Mouse (Mus musculus) hindbrain, embryonic 15.5 days (tissue): ENCODE measurements around the gene Cct3. TPM values are rescaled to one million over a fixed set of nuclear protein-coding genes. Genes with fewer than 3 reads are reported as not detected.

Experiments
- ATAC-seq: fragments of 200-750 bp; cut with Nextera tagmentation; 2 replicates; pipeline ENCODE4 v1.8.0; 2017; ENCODE audit warnings: low read depth, moderate number of reproducible peaks, moderate TSS enrichment; ENCODE audit not compliant: low FRiP score
- H3K27ac ChIP-seq: fragments of 300-500 bp; sonication (generic); replicated peaks from 2 replicates; pipeline ENCODE4 v1.5.1; 2015; ENCODE audit warnings: mild to moderate bottlenecking, inconsistent platforms
- H3K27me3 ChIP-seq: fragments of 300-500 bp; sonication (generic); 2 replicates; pipeline ENCODE4 v1.6.1; 2015; ENCODE audit warnings: control low read depth, inconsistent platforms
- H3K36me3 ChIP-seq: fragments of 300-500 bp; sonication (generic); 2 replicates; pipeline ENCODE4 v1.6.1; 2015; ENCODE audit warnings: control low read depth, inconsistent platforms
- H3K4me1 ChIP-seq: fragments of 300-500 bp; sonication (generic); replicated peaks from 2 replicates; pipeline ENCODE4 v1.6.1; 2015; ENCODE audit warnings: control low read depth, inconsistent platforms
- H3K4me2 ChIP-seq: fragments of 300-500 bp; sonication (generic); 2 replicates; pipeline ENCODE4 v1.6.1; 2015; ENCODE audit warnings: moderate library complexity, mild to moderate bottlenecking, inconsistent platforms
- H3K4me3 ChIP-seq: fragments of 300-500 bp; sonication (generic); 2 replicates; pipeline ENCODE4 v1.5.1; 2015; ENCODE audit warnings: mild to moderate bottlenecking, inconsistent platforms
- H3K9ac ChIP-seq: fragments of 300-500 bp; sonication (generic); 2 replicates; pipeline ENCODE4 v1.6.1; 2015; ENCODE audit warnings: inconsistent platforms
- H3K9me3 ChIP-seq: fragments of 300-500 bp; sonication (generic); 2 replicates; pipeline ENCODE4 v1.6.1; 2016; ENCODE audit warnings: control low read depth, inconsistent platforms
- WGBS: fragments of 180-500 bp; shearing (Covaris S2); methylation state at CpG from one replicate; pipeline ENCODE4 v1.1.7; 2015; 5-methylcytosine and 5-hydroxymethylcytosine counted together
- polyA plus RNA-seq: library from polyadenylated mRNA; unstranded; fragments of >200 nt; fragmentation: Nextera tagmentation; extraction: Ambion mirVana; gene quantifications from 2 replicates; pipeline ENCODE4 v1.2.1, GENCODE M21; 2015

The Cct3 gene
- polyA plus RNA-seq, 1 experiment from 2014 or later: 446 TPM

DNA sequence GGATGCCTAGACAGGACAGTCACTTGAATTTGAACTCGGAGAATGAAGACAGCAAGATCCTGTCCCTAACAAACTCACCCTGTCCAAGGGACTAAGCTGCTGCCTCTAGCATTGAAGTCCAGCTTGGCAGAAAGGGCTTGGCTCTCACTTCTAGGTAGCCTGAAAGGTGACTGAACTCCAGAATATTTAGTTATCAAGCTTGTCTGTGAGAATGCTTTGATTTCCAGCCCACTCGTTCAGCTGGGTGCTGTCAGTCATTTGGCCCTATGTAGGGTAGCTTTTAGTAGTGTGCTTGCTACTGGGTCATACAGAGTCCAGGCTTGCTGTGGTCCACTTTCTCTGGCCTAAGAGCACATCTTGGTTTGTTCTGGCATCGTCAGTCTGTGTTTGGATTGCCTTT lies 42.1 kb downstream of the Cct3 start:
- peaks cover 21% of the 10 kb centered on the region for H3K36me3 ChIP-seq
- no peak for ATAC-seq
- no peak overlapping the region for H3K27ac ChIP-seq
- H3K27me3 ChIP-seq: no peaks in the 10 kb centered on the region
- peaks cover 27% of the 10 kb centered on the region for H3K4me1 ChIP-seq
- H3K4me3 ChIP-seq: no peak overlapping the region
- 84% methylated on average over 3 of the region's 3 CpGs for WGBS
- no peak overlapping the region for H3K9ac ChIP-seq
- H3K9me3 ChIP-seq: no peaks in the 10 kb centered on the region
- no peak overlapping the region for H3K4me2 ChIP-seq

DNA sequence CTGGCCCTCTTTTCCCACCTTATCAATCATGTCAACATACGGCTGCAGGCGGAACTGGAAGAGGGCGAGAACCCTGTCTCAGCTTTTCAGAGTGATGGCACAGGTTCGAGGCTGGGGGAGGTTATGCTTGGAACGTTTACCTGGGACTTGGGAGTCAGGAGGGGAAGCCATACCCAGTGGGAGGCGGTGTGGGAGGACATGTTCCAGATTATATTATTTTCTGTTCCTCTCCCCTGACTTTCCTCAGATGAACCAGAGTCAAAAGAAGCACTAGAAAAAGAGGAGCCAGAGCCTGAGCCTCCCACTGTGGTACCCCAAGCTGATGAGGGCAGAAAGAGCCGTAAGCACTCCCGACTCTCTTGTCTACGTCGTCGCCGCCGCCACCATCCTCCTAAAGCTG lies 53.8 kb downstream of the Cct3 start:
- Histone ChIP-seq H3K27ac (no peak overlapping the region), H3K27me3 (no peaks in the 10 kb centered on the region), H3K9ac (no peak overlapping the region), H3K4me1 (no peaks in the 10 kb centered on the region), H3K9me3 (no peaks in the 10 kb centered on the region), H3K4me2 (no peak overlapping the region), H3K36me3 (peaks cover 98% of the 10 kb centered on the region), H3K4me3 (no peak overlapping the region)
- ATAC-seq: no peak
- WGBS: 94% methylated on average over 13 of the region's 13 CpGs

DNA sequence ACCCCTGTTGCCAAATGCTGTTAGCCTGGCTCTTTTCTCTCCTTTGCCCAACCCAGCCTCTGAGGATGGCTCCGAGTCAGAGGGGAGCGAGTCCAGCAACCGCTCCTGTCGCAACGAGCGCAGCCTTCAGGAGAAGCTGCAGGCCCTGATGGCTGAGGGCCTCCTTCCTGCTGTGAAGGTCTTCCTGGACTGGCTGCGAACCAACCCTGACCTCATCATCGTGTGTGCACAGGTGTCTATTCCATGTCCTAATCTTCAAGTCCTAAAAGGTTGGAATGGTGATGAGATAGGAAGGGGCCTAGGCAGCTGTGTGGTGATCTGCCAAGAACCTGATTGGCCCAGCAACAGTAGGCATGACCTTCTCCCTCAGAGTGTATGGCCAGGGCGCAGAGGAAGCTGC lies 56.0 kb downstream of the Cct3 start:
- no peaks in the 10 kb centered on the region for H3K4me1 ChIP-seq
- no peak overlapping the region for H3K27ac ChIP-seq
- WGBS: 92% methylated on average over 9 of the region's 9 CpGs
- no peak overlapping the region for H3K4me2 ChIP-seq
- H3K36me3 ChIP-seq: peaks cover 93% of the 10 kb centered on the region
- no peak overlapping the region for H3K4me3 ChIP-seq
- no peak overlapping the region for H3K9ac ChIP-seq
- no peaks in the 10 kb centered on the region for H3K27me3 ChIP-seq
- H3K9me3 ChIP-seq: no peaks in the 10 kb centered on the region
- no peak for ATAC-seq

DNA sequence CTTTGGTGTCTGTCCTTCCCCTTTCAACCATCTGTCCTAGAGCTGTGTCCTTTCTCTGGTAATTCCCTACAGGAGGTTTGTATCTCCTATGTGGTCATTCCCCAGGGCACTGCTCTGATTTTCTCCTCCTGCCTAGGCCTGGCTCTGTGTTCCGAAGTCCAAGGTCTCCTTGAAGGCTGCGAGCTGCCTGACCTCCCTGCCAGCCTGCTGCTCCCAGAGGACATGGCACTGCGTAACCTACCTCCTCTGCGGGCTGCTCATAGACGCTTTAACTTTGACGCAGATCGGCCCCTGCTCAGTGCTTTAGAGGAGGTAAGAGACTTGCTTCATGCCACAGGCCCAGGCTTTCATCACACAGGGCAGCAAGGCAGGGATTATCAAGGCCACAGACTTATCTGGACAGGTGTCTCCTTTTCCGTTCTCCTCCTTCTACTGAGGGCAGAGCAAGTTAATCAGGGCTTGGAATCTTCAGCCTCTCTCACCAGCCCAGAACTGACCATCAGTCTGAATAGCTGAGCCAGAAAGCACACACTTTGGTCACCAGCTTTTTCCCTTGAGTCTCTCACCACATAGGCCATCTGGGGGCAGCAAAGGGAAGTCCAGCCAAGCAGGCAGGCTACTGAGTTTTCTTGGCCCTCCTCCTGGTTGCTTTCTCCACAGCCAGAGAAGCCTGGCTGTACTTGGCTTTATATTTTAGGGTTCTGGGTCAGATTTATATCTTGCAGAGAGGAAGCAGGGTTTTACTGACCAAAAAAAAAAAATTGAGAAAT lies 57.7 kb downstream of the Cct3 start:
- Histone ChIP-seq H3K27me3 (no peaks in the 10 kb centered on the region), H3K4me2 (no peak overlapping the region), H3K36me3 (peaks cover 94% of the 10 kb centered on the region), H3K27ac (no peak overlapping the region), H3K9me3 (no peaks in the 10 kb centered on the region), H3K4me3 (no peak overlapping the region), H3K9ac (no peak overlapping the region), H3K4me1 (no peaks in the 10 kb centered on the region)
- no peak for ATAC-seq
- WGBS: 92% methylated on average over 8 of the region's 8 CpGs

DNA sequence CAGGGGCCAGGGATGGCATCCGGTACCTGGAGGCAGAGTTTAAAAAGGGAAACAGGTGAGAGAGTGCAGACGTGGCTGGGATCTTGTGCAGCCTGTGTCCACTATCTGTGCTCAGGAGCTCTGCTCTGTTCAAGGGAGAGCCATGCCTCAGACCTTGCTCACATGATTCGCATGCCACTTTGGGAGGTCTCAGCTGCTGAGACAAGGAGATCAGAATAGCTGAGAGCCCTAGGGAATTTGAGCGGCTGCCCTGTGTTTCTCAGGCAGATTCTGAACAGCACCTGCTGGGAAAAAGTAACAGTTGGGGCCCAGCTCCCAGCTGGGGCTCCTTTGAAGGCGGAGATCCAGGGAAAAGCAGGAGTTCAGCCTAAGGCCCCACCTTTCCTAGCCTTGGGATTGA lies 62.7 kb downstream of the Cct3 start:
- WGBS: 59% methylated on average over 5 of the region's 5 CpGs
- H3K9me3 ChIP-seq: no peaks in the 10 kb centered on the region
- no peak overlapping the region for H3K4me2 ChIP-seq
- H3K4me3 ChIP-seq: no peak overlapping the region
- H3K27ac ChIP-seq: no peak overlapping the region
- ATAC-seq: no peak
- peaks cover 79% of the 10 kb centered on the region for H3K36me3 ChIP-seq
- no peak overlapping the region for H3K9ac ChIP-seq
- H3K4me1 ChIP-seq: no peaks in the 10 kb centered on the region
- no peaks in the 10 kb centered on the region for H3K27me3 ChIP-seq

DNA sequence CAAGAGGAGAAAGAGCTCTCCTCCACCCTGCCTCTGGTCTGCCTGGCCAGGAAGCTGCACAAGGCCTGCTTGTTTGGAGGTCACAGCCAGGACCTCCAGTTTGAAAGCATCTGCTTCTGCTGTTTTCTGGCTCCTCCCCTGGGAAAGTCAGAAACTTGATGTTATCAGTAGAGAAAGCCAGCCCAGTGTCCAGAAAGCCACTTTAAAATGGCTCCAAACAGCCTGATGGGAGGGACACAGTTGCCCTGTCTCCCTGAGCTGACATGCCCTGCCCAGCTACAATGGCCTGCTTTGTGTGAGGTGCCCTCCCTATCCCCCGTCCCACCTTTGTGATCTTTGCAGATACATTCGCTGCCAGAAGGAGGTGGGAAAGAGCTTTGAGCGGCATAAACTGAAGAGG lies 63.1 kb downstream of the Cct3 start:
- WGBS: 63% methylated on average over 3 of the region's 3 CpGs
- Histone ChIP-seq H3K27me3 (no peaks in the 10 kb centered on the region), H3K4me1 (no peaks in the 10 kb centered on the region), H3K9ac (no peak overlapping the region), H3K27ac (no peak overlapping the region), H3K9me3 (no peaks in the 10 kb centered on the region), H3K4me2 (no peak overlapping the region), H3K4me3 (no peak overlapping the region), H3K36me3 (peaks cover 75% of the 10 kb centered on the region)
- ATAC-seq: no peak

DNA sequence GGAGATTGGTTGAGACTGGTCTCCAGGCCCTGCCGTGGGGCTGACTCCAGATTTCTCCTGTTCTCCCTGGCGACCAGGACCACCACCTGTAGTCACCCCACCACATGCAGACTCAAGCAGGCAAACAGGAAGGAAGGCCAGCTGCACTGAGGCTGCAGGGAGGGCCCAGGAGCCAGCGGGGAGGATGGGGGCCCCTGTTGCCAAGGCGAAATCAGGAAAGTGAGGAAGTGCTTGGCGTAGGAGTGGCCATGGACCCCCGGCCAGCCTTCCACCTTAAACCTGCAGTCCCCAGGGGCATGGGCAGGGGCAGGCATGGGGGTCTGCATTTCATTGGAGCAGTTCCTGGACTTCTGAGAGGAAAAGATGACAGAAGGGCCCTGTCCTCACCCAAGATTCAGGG lies 64.2 kb downstream of the Cct3 start:
- Histone ChIP-seq H3K36me3 (peaks cover 64% of the 10 kb centered on the region), H3K27ac (no peak overlapping the region), H3K4me1 (no peaks in the 10 kb centered on the region; the same call in 1 of the 2 replicates), H3K9ac (no peak overlapping the region), H3K27me3 (0 out of 2 replicates have a peak, but pooled peaks cover 6% of the 10 kb centered on the region), H3K4me3 (no peak overlapping the region), H3K9me3 (no peaks in the 10 kb centered on the region), H3K4me2 (no peak overlapping the region)
- ATAC-seq: no peak
- 90% methylated on average over 6 of the region's 6 CpGs for WGBS

DNA sequence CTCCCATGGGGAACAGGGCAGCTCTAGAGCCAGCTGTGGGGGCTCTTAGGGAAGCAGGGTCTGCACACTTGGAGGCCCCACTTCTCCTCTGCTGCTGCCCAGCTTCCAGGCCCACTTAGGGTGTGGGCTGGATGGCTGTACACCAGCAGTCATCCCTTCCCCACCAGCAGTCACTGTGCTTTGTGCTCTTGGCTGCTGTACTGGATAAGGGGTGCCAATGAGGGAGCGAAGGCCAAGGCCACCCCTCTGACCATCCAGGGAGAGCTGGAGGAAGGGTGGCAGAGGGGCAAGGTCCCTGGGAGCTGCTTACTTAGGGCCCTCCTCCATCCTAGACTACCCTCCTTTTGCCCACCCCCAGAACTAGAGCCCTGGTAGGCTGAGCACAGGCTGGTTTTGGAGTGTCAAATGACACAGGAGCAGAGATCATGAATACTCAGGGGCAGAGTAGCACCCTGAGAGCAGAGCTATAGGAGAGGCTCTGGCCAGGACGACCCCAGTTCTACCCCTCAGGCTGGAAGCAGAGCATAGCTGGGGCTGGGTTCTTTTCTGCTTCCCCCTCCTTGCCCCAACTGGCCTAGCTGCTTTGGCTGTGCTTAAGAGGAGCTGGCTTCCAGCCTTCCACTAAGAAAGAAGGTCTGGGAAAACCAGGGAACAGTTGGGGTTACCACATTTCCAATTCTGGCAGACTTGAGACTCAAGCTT lies 64.8 kb downstream of the Cct3 start:
- Histone ChIP-seq H3K4me1 (no peaks in the 10 kb centered on the region; the same call in 1 of the 2 replicates), H3K9me3 (no peaks in the 10 kb centered on the region), H3K4me2 (no peak overlapping the region), H3K27me3 (0 out of 2 replicates have a peak, but pooled peaks cover 7% of the 10 kb centered on the region), H3K36me3 (peaks cover 57% of the 10 kb centered on the region), H3K9ac (no peak overlapping the region), H3K27ac (no peak overlapping the region), H3K4me3 (no peak overlapping the region)
- 91% methylated on average over 2 of the region's 2 CpGs for WGBS
- no peak for ATAC-seq

DNA sequence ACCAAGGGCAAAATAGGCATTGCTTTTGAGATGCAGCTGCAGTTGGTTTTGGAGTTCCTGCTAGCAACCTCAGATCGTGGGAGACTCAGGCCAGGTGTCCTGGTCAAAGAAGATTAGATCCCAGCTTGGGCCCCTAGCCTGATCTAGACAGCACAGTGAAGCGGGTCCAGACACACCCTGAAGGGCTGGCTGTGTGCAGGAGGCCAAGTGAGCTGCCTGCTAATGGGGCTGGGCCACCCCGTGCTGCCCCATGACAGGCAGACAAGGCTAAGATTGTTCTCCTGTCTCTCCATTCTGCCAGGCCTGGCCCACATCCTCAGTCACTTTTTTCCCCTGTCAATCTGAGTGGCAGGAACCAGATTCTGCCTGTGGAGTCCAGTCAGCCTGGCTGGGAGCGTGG lies 66.8 kb downstream of the Cct3 start:
- H3K27me3 ChIP-seq: 0 out of 2 replicates have a peak, but pooled peaks cover 7% of the 10 kb centered on the region
- no peak overlapping the region for H3K27ac ChIP-seq
- WGBS: 61% methylated on average over 4 of the region's 4 CpGs
- no peaks in the 10 kb centered on the region for H3K9me3 ChIP-seq
- ATAC-seq: peak; percentile 49; the same call in 1 of the 2 replicates
- H3K36me3 ChIP-seq: peaks cover 43% of the 10 kb centered on the region
- no peaks in the 10 kb centered on the region; the same call in 1 of the 2 replicates for H3K4me1 ChIP-seq
- no peak overlapping the region for H3K4me3 ChIP-seq
- H3K4me2 ChIP-seq: no peak overlapping the region
- H3K9ac ChIP-seq: no peak overlapping the region

DNA sequence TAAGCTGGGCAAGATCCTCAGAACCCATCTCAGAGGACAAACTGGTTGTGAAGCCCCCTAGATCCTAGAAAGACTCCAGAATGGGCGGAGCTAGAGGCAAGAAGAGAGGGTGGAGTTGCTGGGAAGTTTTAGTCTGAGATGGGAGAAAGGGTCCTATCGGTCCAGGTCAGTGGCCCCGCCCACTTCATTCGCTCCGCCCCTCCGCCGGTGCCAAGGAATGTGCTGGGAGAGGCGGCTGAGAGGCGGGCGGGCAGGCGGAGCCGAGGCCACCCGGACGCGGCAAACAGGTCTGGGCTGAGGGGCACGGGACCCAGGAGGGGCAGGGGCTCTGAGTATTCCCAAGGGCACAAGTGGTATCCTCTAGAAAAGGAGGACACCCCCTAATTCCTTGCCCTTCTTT lies 67.4 kb downstream of the Cct3 start, which contains the start of gene Paqr6:
Gene Paqr6 (plus strand): TSS at position 248 of the 400 bp plus-strand sequence.
- Histone ChIP-seq H3K27ac (no peak within 1 kb of the TSS), H3K9ac (no peak within 1 kb of the TSS), H3K9me3 (no peaks in the 10 kb centered on the region), H3K4me3 (no peak within 1 kb of the TSS), H3K27me3 (0 out of 2 replicates have a peak, but pooled peaks cover 7% of the 10 kb centered on the region), H3K4me1 (no peaks in the 10 kb centered on the region; the same call in 1 of the 2 replicates), H3K4me2 (0 out of 2 replicates have a peak within 1 kb of the TSS, but pooled peaks have one; percentile 12), H3K36me3 (peaks cover 36% of the 10 kb centered on the region)
- no peak for ATAC-seq
- 2% methylated on average over 16 of the region's 16 CpGs for WGBS

DNA sequence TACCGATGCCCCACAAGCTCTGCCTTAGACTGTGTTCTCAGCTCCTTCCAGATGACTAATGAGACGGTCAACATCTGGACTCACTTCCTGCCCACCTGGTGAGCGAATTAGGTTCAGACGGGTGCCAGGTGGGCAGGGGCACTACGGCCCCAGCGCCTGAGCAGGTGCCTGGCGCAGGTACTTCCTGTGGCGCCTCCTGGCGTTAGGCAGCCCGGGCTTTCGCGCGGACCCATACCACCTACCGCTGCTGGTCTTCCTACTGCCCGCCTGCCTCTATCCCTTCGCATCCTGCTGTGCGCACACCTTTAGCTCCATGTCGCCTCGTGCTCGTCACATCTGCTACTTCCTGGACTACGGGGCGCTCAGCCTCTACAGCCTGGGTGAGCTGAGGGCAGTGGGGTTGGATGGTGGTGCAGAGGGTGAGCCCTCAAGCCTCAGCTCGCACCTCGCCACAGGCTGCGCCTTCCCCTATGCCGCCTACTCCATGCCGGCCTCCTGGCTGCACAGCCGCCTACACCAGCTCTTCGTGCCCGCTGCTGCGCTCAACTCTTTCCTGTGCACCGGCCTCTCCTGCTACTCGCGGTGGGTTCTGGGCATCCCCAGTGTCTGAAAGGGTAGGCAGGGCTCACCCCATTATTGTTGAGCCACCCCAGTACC lies 68.9 kb downstream of the Cct3 start:
- Histone ChIP-seq H3K4me3 (no peak overlapping the region), H3K4me1 (no peaks in the 10 kb centered on the region; the same call in 1 of the 2 replicates), H3K9me3 (no peaks in the 10 kb centered on the region), H3K36me3 (peaks cover 22% of the 10 kb centered on the region), H3K9ac (no peak overlapping the region), H3K27me3 (0 out of 2 replicates have a peak, but pooled peaks cover 7% of the 10 kb centered on the region), H3K27ac (no peak overlapping the region), H3K4me2 (peak overlapping the region; percentile 47)
- no peak for ATAC-seq
- 34% methylated on average over 34 of the region's 34 CpGs for WGBS
